Mouse (Mus musculus): ENCODE data around the gene Cramp1l.

Cramp1l gene
- long read RNA-seq, experiment 1, partial matches to known transcripts, result 0 of 3 reads
- long read RNA-seq, experiment 1, other reads (novel, unspliced or antisense), result 3 of 3 reads
- long read RNA-seq, experiment 2, partial matches to known transcripts, result 1 of 2 reads
- long read RNA-seq, experiment 2, other reads (novel, unspliced or antisense), result 1 of 2 reads

DNA sequence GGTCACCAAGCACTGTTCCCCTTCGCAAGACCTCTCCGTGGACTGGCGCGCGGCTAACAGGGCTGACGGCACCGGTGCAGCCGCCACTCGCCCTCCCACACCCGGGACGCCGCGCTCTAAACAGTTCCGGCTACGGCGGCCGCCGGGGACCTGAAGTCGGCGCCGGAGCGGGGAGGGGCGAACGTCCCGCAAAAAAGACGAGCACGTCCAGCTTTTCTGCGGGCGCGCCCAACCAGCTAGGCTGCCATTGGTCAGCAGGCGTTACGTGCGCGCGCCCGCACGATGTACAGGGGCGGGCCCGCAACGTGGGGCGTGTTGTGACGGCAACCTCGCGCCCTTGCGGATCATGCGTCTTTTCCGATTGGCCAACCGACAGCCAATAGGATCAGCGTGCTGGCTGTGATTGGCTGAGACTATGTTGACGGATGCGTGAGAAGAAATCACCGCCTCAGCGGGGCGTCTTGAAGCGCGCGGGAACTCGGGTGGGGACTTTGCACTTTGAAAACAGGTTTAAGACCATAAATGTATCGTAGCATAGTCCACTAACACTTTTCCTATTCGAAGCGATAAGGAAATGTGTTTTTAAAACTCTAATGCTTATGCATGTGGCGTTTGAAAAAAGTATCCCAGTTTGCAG, at the start of gene Cramp1l, which contains the start of gene Ift140:
Gene Cramp1l, minus strand, starts transcription at position 134 of the 637 bp plus-strand sequence.
Gene Ift140, plus strand, starts transcription at position 431 of the 637 bp plus-strand sequence.
- intact Hi-C loops (cut with DNase I), result no loop called here

DNA sequence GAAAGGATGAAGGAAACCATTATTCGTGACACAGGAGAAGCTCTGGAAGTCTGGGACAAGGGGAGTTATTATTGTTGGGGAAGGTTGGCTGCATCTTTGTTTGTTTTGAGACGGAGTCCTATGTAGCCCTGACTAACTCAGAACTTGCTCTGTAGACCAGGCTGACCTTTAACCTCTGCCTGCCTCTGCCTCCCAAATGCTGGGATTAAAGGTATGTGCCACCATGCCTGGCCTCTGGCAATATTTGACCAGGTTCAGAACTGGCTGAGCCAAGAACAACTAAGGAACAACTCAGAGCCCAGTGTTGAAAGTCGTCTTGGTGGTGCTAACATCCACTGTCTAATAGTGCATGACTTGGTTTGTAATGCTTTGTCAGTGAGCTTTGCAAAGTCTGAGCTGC, 49.6 kb upstream of the Cramp1l start:
- intact Hi-C loops (cut with DNase I), result no loop called here

- intact Hi-C loops (cut with DNase I), result no loop called here
Measured at GRCm38 (mm10) chr17:25064351-25064750, 48.8 kb upstream of the Cramp1l start.

GRCm38 (mm10) chr17:25063872-25064271, 48.3 kb upstream of the Cramp1l start:
- intact Hi-C loops (cut with DNase I), result no loop called here

GRCm38 (mm10) chr17:25063261-25063660, 47.7 kb upstream of the Cramp1l start:
- intact Hi-C loops (cut with DNase I), result no loop called here

DNA sequence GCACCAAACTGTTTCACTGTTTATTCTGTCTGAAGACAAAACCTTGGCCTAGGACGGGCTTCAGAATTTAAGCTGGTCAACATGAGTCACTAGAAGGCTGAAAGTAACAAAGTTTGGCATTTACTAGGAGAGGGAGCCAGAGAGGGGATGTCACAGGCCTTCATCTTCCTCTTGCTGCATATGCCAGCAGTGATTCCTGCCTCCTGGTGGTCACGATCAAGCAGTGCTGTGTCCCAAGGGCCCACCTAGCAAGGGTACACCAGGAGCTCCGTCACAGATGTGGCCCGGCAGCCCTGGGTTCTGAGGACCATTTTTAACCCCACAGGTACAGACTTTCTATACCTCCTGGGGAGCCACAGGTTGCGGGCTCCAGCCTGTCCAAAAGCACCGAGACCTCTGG, 41.5 kb upstream of the Cramp1l start:
- intact Hi-C loops (cut with DNase I), result no loop called here

GRCm38 (mm10) chr17:25053274-25053673, 37.7 kb upstream of the Cramp1l start:
- intact Hi-C loops (cut with DNase I), result no loop called here

- intact Hi-C loops (cut with DNase I), result no loop called here
Measured at GRCm38 (mm10) chr17:25047143-25047542, 31.6 kb upstream of the Cramp1l start.

DNA sequence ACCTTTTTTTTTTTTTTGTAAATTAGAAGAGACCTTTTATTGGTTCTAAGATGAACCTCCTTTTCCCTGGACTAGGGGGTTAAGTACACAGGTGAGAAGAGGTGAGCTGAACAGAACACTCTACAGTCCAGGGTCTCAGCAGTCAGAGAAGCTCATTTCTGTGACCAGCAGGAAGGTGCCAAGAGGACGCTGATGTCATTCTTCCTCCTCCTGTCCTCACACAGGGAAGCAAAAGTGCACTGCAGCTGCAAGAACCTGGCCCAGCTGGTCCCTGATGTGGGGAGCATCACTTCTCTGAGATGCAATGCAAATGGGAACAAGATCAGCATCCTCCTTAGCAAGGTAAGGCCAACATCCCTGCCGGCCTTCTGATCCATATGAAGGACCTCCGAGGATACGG, 29.7 kb upstream of the Cramp1l start:
- intact Hi-C loops (cut with DNase I), result no loop called here

GRCm38 (mm10) chr17:25044879-25045278, 29.3 kb upstream of the Cramp1l start:
- intact Hi-C loops (cut with DNase I), result no loop called here

- intact Hi-C loops (cut with DNase I), result no loop called here
Measured at GRCm38 (mm10) chr17:25036183-25036582, 20.6 kb upstream of the Cramp1l start.

GRCm38 (mm10) chr17:25016292-25017132, 924 bp upstream of the Cramp1l start:
- intact Hi-C loops (cut with DNase I), result no loop called here

GRCm38 (mm10) chr17:25014841-25015570, 582 bp downstream of the Cramp1l start:
- intact Hi-C loops (cut with DNase I), result loop anchor here (5.0 kb wide), 1 partner anchor 53 kb away; the partner anchor contains the start of gene Jpt2

DNA sequence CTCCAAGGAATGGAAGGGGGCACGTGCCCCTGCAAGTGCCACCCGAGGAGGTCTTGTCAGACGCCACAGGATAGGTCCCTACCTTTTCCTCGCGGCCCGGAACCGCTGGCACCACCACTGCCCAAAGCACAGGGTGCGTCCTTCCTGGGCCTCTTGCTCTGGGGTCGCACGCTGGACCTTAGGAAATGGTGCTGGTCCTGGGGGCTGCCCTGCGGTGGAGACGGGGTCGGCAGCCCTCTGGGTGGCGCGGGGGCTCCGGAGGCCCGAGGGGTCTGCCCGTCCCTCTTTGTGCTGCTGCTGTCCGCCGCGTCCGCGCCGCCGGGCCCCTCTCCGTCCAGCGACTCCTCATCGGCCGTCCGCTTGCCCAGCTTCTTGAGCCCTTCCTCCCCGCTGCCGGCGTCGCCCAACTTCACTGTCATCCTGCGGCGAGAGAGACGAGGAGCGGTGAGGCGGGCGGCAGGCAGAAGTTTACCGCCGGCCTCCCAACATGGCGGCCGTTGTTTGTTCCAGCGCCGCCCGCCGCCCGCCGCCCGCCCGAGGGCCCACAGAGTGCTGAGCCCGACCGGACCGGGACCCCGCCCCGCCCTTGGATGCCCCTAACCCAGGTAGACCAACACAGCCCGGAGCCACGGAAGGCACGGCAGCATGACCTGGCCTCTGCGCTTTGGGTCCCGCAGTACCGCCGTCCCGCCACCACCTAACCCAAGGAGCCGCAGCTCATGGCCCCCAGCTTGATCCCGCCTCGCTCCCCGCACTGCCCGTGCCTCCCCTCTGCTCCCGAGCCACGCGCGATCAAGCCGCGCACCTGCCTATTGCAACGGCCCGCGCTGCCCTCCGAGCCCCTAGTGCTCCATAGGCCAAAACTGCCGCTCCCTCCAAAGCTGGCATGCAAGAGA, 1.7 kb downstream of the Cramp1l start:
- intact Hi-C loops (cut with DNase I), result loop anchor here (5.0 kb wide), 1 partner anchor 52 kb away; the partner anchor contains the start of gene Jpt2

GRCm38 (mm10) chr17:25007480-25007879, 8.1 kb downstream of the Cramp1l start:
- intact Hi-C loops (cut with DNase I), result no loop called here

DNA sequence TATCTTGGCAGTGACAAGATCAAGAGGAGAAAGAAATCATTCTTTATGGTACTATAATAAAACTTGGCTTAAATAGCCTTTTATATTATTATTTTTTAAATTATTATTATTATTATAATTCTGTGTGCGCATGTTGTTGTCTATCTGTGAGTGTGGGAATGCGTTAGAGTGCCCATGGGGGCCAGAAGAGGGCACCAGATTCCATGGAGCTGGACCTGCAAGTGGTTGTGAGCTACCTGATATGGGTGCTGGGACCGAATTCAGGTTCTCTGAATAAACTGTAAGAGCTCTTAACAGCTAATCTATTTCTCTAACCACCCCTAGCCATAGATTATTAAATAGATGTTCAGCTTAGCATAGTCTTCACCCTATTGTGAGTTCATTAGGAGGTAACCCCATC, 10.5 kb downstream of the Cramp1l start:
- intact Hi-C loops (cut with DNase I), result no loop called here

- intact Hi-C loops (cut with DNase I), result no loop called here
Measured at GRCm38 (mm10) chr17:24994721-24995120, 20.9 kb downstream of the Cramp1l start.

GRCm38 (mm10) chr17:24987221-24987620, 28.4 kb downstream of the Cramp1l start:
- intact Hi-C loops (cut with DNase I), result no loop called here

DNA sequence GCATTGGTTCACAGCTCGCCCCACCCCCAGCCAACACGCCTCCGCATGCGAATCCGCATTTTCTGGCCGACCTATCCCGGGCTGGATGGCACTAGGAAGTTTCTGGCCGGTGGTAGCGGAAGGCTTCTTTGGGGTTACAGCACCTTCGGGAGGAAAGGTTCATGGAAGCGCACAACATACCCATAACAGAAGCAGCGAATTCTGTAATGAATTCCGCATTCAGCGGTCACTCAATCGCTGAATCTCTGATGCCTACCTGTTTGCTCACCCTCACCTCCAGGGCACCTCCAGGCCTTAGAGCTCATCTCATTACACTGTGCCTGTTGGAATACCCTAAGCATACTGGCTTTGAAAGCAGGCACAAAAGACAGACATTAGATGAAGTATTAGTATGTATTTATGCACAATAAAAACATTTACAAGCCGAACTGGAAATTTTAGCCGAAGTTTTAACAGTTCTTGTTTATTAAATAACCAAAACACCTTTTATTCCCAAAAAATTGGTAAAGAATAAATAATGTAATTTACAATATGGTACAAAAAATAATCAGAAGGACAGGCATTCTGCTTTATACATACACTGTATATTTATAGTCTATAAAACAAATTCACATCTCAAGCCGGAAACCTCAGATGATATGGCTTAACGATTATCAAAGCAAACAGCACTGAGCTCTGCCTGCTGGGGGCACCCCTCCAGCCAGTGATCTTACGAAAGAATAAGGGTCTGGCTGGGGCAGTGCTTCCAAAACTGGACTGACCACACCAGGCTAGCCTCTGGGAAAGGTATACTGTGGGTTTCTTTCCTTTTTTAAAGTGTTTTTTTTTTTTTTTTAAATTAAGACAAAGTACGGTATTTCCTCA, 54.5 kb downstream of the Cramp1l start:
- intact Hi-C loops (cut with DNase I), result loop anchor here (5.0 kb wide), 1 partner anchor 51 kb away; no protein-coding TSS in a partner anchor
